Mouse (Mus musculus): ENCODE measurements around the gene Ciao1.

- no peak for TF ChIP-seq CTCF (IDR thresholded peaks at IDR 0.05; ENCODE audit: insufficient read depth, low read depth, low read length)
- TF ChIP-seq POLR2A (IDR thresholded peaks at IDR 0.05; ENCODE audit: insufficient read depth, low read depth, low read length), result no peak
These were observed 20.2 kb upstream of the Ciao1 start for GRCm38 (mm10) chr2:127267854-127268253.
